Mouse (Mus musculus) lung, adult 18-20 months (tissue): Measurements from ENCODE around the gene Ccdc114.
A peak's percentile ranks its signal among the peaks of the same experiment; 100 is the strongest.
"Not testable (repeated sequence)": the region's sequence is repeated elsewhere in the genome, so short reads cannot be mapped to it uniquely, and the experiment has no call there.

Experiments
- DNase-seq, 2 experiments: peaks; one replicate each; pipeline ENCODE4 v3.0.0; 2022; ENCODE audit warnings: mixed read lengths in 2 of 2

Ccdc114 gene

GRCm38 (mm10) chr7:45919083-45919671 lies 4.7 kb upstream of the Ccdc114 start:
- no peak for DNase-seq

GRCm38 (mm10) chr7:45919761-45920160 lies 4.1 kb upstream of the Ccdc114 start:
- DNase-seq, result no peak

- peak; percentile 43 to 48 for DNase-seq
Observed at GRCm38 (mm10) chr7:45920583-45921241, 3.2 kb upstream of the Ccdc114 start.

- DNase-seq, result peak; percentile 54 to 64
Observed at GRCm38 (mm10) chr7:45921242-45921621, 2.6 kb upstream of the Ccdc114 start, which contains the start of gene Emp3. Gene Emp3, minus strand, starts transcription at chr7:45921404.

- DNase-seq, result no peak
Observed at GRCm38 (mm10) chr7:45921950-45922600, 1.8 kb upstream of the Ccdc114 start.

GRCm38 (mm10) chr7:45922928-45923761 lies 727 bp upstream of the Ccdc114 start:
- DNase-seq, result peak; percentile 97

- DNase-seq, result peak; percentile 37 to 46
Observed at GRCm38 (mm10) chr7:45924429-45924816, 551 bp downstream of the Ccdc114 start.

- no peak for DNase-seq
Observed at GRCm38 (mm10) chr7:45928626-45929295, 4.9 kb downstream of the Ccdc114 start.

GRCm38 (mm10) chr7:45929688-45930087 lies 5.8 kb downstream of the Ccdc114 start:
- DNase-seq, result no peak

- not testable (repeated sequence) for DNase-seq
Observed at GRCm38 (mm10) chr7:45933766-45934165, 9.9 kb downstream of the Ccdc114 start.

- peak; percentile 45 to 62 for DNase-seq
Observed at GRCm38 (mm10) chr7:45935114-45935513, 11.2 kb downstream of the Ccdc114 start.

- no peak for DNase-seq
Observed at GRCm38 (mm10) chr7:45939836-45940235, 16.0 kb downstream of the Ccdc114 start.

GRCm38 (mm10) chr7:45941986-45942385 lies 18.1 kb downstream of the Ccdc114 start:
- DNase-seq, result no peak

- DNase-seq, result not testable (repeated sequence)
Observed at GRCm38 (mm10) chr7:45943280-45943679, 19.4 kb downstream of the Ccdc114 start.

- no peak for DNase-seq
Observed at GRCm38 (mm10) chr7:45949061-45949460, 25.2 kb downstream of the Ccdc114 start.

- DNase-seq, result no peak
Observed at GRCm38 (mm10) chr7:45956611-45957010, 32.7 kb downstream of the Ccdc114 start.

- no peak for DNase-seq
Observed at GRCm38 (mm10) chr7:45971831-45972723, 48.2 kb downstream of the Ccdc114 start.

GRCm38 (mm10) chr7:45973271-45973687 lies 49.4 kb downstream of the Ccdc114 start:
- DNase-seq, result no peak

GRCm38 (mm10) chr7:45974103-45974502 lies 50.2 kb downstream of the Ccdc114 start:
- no peak for DNase-seq

- no peak for DNase-seq
Observed at GRCm38 (mm10) chr7:45974512-45974911, 50.6 kb downstream of the Ccdc114 start.

GRCm38 (mm10) chr7:45981612-45982011 lies 57.7 kb downstream of the Ccdc114 start:
- no peak for DNase-seq
